Mouse (Mus musculus) megakaryocyte progenitor cell, adult 5-6 weeks (primary cell): ENCODE data around the gene Col19a1. TPM values are rescaled to one million over a fixed set of nuclear protein-coding genes. Genes with fewer than 3 reads are reported as not detected.

ENCODE experiments used
- ATAC-seq: replicated peaks from 2 replicates; pipeline ENCODE4 v1.8.0; 2016; ENCODE audit warnings: mild to moderate bottlenecking, moderate TSS enrichment, inconsistent platforms; ENCODE audit not compliant: poor library complexity
- total RNA-seq, 2 experiments: library from RNA; stranded (forward) in 1 of 2; stranded (reverse) in 1 of 2; fragments of 157-497, 149-512 nt in 1 of 2; fragments of 200-1000 nt in 1 of 2; gene quantifications; 2 replicates each; pipeline versions ENCODE4 v1.2.3 to v1.2.4; 2015 to 2017

The Col19a1 gene
- total RNA-seq, 2 experiments from 2014 or later: 0.17 TPM

DNA sequence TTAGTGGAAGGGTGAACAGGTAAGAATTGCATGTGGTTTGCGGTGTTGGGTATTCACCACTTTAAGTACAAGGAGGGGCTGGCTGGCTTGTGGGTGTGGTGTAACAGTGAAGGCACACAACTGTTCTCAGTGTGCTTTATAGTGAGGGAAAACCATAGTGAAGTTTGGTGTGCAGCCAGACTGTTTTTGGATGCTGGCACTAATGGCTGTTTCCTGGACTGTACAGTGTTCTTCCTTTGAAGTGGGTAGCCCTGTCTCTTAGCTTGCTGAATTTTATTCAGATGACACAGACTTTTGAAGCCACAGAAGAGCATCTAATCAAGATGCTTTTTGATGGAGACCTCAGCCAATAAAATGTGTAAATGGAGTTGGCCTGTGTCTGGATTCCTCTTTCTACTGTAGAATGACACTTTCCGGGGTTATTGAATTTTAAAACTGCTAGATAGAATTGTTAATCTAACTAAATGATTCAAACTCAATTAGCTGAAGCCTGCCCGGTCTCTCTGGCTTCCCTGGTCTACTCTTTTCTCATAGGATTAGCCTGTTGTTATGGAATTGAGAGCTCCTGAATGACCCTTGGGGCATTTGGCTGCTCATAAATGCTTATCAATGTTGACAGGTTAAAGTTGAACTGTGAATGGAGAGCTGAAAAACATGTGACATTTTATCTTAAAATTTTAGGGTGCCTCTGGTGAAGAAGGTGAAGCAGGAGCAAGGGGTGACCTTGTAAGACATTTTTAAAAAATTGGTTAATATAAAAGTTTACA lies 355.6 kb downstream of the Col19a1 start:
- no peak for ATAC-seq

DNA sequence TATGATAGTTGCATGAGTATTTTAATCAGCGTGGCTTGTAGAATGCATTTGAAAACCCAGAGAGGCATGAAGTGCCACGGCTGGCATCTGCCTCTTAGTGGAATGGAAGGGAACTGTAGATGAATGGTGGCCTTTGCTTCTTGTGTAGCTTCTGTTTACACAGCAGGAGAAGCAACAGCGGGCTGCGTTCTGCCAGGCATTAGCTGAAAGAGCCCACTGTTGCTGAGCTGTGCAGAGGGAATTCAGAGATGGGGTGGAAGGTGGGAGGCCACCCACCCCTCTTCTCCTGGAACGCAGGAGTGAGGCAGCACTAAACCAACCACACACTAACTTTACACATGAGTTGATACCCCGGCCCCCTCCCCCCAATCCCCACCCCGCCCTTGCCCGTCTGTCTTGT lies 356.8 kb downstream of the Col19a1 start:
- no peak for ATAC-seq

GRCm38 (mm10) chr1:24229552-24229951 lies 357.7 kb downstream of the Col19a1 start:
- no peak for ATAC-seq

DNA sequence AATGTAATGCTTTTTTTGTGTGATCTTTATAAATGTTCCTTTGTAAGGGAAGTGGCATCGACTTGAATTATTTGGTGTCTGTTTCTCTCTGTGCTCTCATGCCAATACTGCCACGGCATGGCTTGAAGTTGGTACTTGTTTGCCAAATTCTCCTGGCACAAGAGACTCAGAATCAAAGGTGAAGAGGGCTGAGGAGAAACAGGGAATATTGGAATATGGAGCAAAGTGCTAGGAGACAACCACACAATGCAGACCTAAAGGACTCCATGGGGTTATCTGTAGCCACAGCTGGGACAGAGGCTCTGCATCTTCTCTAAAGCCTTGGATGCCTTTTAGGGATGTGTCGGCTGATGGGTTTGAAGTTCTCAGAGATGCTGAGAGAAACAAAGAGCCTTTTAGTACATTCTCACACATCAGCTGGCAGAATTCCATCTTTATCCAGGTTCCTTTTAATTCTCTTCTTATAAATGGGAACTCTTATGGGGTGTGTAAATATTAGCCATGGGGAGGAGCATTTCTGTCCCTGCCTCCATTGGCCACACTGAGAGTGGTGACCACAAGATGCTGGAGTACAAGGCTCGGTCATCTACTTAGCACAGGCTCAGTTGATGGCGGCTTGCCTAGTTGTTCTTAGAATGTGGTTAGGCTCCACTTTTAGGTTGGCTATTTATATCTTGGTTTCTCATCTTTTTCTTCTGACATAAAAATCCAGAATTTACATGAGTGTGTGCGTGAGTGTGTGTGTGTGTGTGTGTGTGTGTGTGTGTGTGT lies 360.1 kb downstream of the Col19a1 start:
- no peak for ATAC-seq

- no peak for ATAC-seq
Measured at GRCm38 (mm10) chr1:24225825-24226526, 361.3 kb downstream of the Col19a1 start.

DNA sequence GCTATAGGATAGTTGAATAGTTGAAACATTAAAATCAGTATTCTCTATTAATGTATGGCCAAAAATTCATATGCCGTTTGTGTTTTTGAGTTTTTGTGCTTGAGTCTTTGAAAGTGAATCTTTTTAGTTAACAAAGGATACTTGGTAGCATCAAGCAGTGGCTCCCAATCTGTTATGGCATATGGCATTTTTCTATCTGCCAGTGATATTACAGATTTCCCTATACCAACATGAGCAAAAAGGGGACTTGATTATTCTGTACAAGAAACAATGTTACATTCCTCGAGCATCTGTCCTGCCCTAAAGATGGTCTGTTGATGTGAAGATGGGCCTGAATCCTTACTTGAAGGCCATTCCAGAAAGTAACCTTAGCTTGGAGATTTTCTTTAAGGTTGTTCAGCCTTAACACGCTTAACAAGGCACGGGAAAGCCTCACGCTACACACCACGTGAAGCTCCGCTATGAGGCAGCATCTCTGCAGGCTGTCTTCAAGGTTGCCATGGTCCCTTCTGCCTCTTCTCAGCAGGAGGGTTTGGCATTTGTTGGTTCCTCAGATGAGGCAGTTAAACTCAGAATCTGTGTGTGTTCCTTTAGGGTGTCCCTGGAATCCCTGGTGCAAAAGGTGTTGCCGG lies 364.2 kb downstream of the Col19a1 start:
- no peak for ATAC-seq

DNA sequence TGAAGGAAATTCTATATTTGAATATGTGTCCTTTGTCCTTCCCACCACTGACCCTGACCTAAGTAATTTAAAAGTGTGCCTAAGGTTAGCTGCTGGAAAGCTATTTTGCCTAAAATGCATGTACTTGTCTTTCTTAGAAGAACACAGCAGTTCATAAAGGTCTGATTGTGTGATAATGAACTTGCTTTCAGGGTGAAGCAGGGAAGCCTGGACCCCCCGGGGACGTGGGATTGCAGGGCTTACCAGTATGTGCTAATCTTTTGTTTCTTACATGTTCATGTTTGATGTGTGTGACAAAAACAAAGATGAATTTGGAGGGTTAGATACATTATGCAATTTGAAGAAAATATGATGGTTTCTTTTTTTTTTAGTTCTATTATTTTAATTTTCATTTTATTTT lies 365.0 kb downstream of the Col19a1 start:
- no peak for ATAC-seq

DNA sequence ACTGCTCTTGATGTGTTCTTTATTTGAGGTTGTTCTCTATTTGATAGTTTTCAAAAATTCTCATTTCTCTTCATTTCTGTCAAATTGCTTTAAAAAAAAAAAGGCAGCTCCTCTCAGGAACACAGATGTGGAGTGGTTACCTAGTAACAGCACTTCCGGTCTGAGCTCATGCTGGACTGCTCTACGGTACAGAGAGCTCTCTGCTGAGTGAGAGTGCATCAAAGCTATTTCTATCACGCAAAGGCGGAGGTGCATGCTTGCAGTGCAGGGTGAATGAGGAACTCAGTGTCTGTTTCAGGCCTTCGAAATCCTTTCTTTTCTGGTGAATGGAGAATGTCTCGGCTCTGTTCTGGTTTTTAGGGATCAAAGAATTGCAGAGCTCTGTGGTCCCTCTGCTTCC lies 368.2 kb downstream of the Col19a1 start:
- ATAC-seq: no peak

Other genes with a start within 250 kb of the Col19a1 start
- 19.1 and 19.3 TPM in 2 replicates for gene Lmbrd1, start 91.2 kb upstream of the Col19a1 start, total RNA-seq (2015)
- 10.1 and 16.2 TPM in 2 replicates for gene Lmbrd1, start 91.2 kb upstream of the Col19a1 start, total RNA-seq (2017)